Mouse (Mus musculus): ENCODE data around the gene Vti1a. TPM values are rescaled to one million over a fixed set of nuclear protein-coding genes. Genes with fewer than 3 reads are reported as not detected.

Gene Vti1a
- polyA plus RNA-seq, 1 experiment from 2014 or later = 29.8 TPM

GRCm38 (mm10) chr19:55491126-55492076, 175.3 kb downstream of the Vti1a start:
- WGBS = 41% methylated on average over 15 of the region's 15 CpGs
- peaks cover 38% of the 10 kb centered on the region for H3K4me1 ChIP-seq
- H3K4me3 ChIP-seq = no peak overlapping the region
- H3K27ac ChIP-seq = no peak overlapping the region
- H3K27me3 ChIP-seq (ENCODE audit: low read depth, poor library complexity, severe bottlenecking) = no peaks in the 10 kb centered on the region
- no peaks in the 10 kb centered on the region for H3K9me3 ChIP-seq (replicated peaks)
- no peak for DNase-seq (ENCODE audit: low spot score)
- no peaks in the 10 kb centered on the region for H3K36me3 ChIP-seq

- WGBS = 70% methylated on average over 9 of the region's 9 CpGs
- DNase-seq (ENCODE audit: low spot score) = no peak
- no peaks in the 10 kb centered on the region for H3K9me3 ChIP-seq (replicated peaks)
Observed at GRCm38 (mm10) chr19:55496333-55496732, 180.2 kb downstream of the Vti1a start.

GRCm38 (mm10) chr19:55499179-55499863, 183.2 kb downstream of the Vti1a start:
- H3K4me1 ChIP-seq = peaks cover 32% of the 10 kb centered on the region
- H3K9me3 ChIP-seq (replicated peaks) = no peaks in the 10 kb centered on the region
- H3K4me3 ChIP-seq = no peak overlapping the region
- WGBS = 70% methylated on average over 18 of the region's 18 CpGs
- H3K36me3 ChIP-seq = no peaks in the 10 kb centered on the region
- no peaks in the 10 kb centered on the region for H3K27me3 ChIP-seq (ENCODE audit: low read depth, poor library complexity, severe bottlenecking)
- DNase-seq (ENCODE audit: low spot score) = no peak
- no peak overlapping the region for H3K27ac ChIP-seq

More at GRCm38 (mm10) chr19:55496333-55496732, 180.2 kb downstream of the Vti1a start:
- H3K36me3 ChIP-seq = no peaks in the 10 kb centered on the region
- no peak overlapping the region for H3K4me3 ChIP-seq
- H3K27me3 ChIP-seq (ENCODE audit: low read depth, poor library complexity, severe bottlenecking) = no peaks in the 10 kb centered on the region
- no peak overlapping the region for H3K27ac ChIP-seq
- H3K4me1 ChIP-seq = peaks cover 51% of the 10 kb centered on the region

- Histone ChIP-seq H3K27me3 (ENCODE audit: low read depth, poor library complexity, severe bottlenecking) (no peaks in the 10 kb centered on the region), H3K4me1 (peaks cover 25% of the 10 kb centered on the region), H3K4me3 (no peak overlapping the region), H3K9me3 (replicated peaks) (no peaks in the 10 kb centered on the region), H3K36me3 (no peaks in the 10 kb centered on the region), H3K27ac (no peak overlapping the region)
- 75% methylated on average over 4 of the region's 4 CpGs for WGBS
- no peak for DNase-seq (ENCODE audit: low spot score)
Observed at GRCm38 (mm10) chr19:55501985-55502384, 185.9 kb downstream of the Vti1a start.

GRCm38 (mm10) chr19:55503771-55504170, 187.7 kb downstream of the Vti1a start:
- H3K27ac ChIP-seq = no peak overlapping the region

GRCm38 (mm10) chr19:55507748-55508147, 191.7 kb downstream of the Vti1a start:
- Histone ChIP-seq H3K36me3 (no peaks in the 10 kb centered on the region), H3K27ac (peak overlapping the region; percentile 61), H3K9me3 (replicated peaks) (no peaks in the 10 kb centered on the region), H3K4me3 (no peak overlapping the region), H3K4me1 (peaks cover 31% of the 10 kb centered on the region), H3K27me3 (ENCODE audit: low read depth, poor library complexity, severe bottlenecking) (no peaks in the 10 kb centered on the region)
- DNase-seq (ENCODE audit: low spot score) = no peak
- 78% methylated on average over 16 of the region's 16 CpGs for WGBS

More at GRCm38 (mm10) chr19:55503771-55504170, 187.7 kb downstream of the Vti1a start:
- no peak overlapping the region for H3K4me3 ChIP-seq
- H3K27me3 ChIP-seq (ENCODE audit: low read depth, poor library complexity, severe bottlenecking) = no peaks in the 10 kb centered on the region
- DNase-seq (ENCODE audit: low spot score) = no peak
- peaks cover 33% of the 10 kb centered on the region for H3K4me1 ChIP-seq
- 89% methylated on average over 4 of the region's 4 CpGs for WGBS
- H3K9me3 ChIP-seq (replicated peaks) = no peaks in the 10 kb centered on the region
- no peaks in the 10 kb centered on the region for H3K36me3 ChIP-seq

GRCm38 (mm10) chr19:55508239-55508638, 192.1 kb downstream of the Vti1a start:
- Histone ChIP-seq H3K4me1 (peaks cover 31% of the 10 kb centered on the region), H3K4me3 (no peak overlapping the region), H3K27ac (peak overlapping the region; percentile 61), H3K9me3 (replicated peaks) (no peaks in the 10 kb centered on the region), H3K27me3 (ENCODE audit: low read depth, poor library complexity, severe bottlenecking) (no peaks in the 10 kb centered on the region), H3K36me3 (no peaks in the 10 kb centered on the region)
- DNase-seq (ENCODE audit: low spot score) = no peak
- WGBS = 71% methylated on average over 4 of the region's 4 CpGs

GRCm38 (mm10) chr19:55508965-55509364, 192.9 kb downstream of the Vti1a start:
- no peak for DNase-seq (ENCODE audit: low spot score)
- Histone ChIP-seq H3K9me3 (replicated peaks) (no peaks in the 10 kb centered on the region), H3K27me3 (ENCODE audit: low read depth, poor library complexity, severe bottlenecking) (no peaks in the 10 kb centered on the region), H3K4me3 (no peak overlapping the region), H3K4me1 (peaks cover 31% of the 10 kb centered on the region), H3K36me3 (no peaks in the 10 kb centered on the region), H3K27ac (peak overlapping the region; percentile 4; the same call in 1 of the 2 replicates)
- WGBS = 63% methylated on average over 5 of the region's 5 CpGs

GRCm38 (mm10) chr19:55509618-55510017, 193.5 kb downstream of the Vti1a start:
- H3K27ac ChIP-seq = no peak overlapping the region
- H3K4me1 ChIP-seq = peaks cover 31% of the 10 kb centered on the region
- H3K9me3 ChIP-seq (replicated peaks) = no peaks in the 10 kb centered on the region
- 94% methylated on average over 8 of the region's 8 CpGs for WGBS
- no peak for DNase-seq (ENCODE audit: low spot score)
- no peak overlapping the region for H3K4me3 ChIP-seq
- no peaks in the 10 kb centered on the region for H3K36me3 ChIP-seq
- H3K27me3 ChIP-seq (ENCODE audit: low read depth, poor library complexity, severe bottlenecking) = no peaks in the 10 kb centered on the region

GRCm38 (mm10) chr19:55513941-55514340, 197.8 kb downstream of the Vti1a start:
- no peak overlapping the region for H3K4me3 ChIP-seq
- no peaks in the 10 kb centered on the region for H3K27me3 ChIP-seq (ENCODE audit: low read depth, poor library complexity, severe bottlenecking)
- H3K9me3 ChIP-seq (replicated peaks) = no peaks in the 10 kb centered on the region
- no peak for DNase-seq (ENCODE audit: low spot score)
- no peaks in the 10 kb centered on the region for H3K36me3 ChIP-seq
- 84% methylated on average over 4 of the region's 4 CpGs for WGBS
- no peak overlapping the region for H3K27ac ChIP-seq
- peaks cover 19% of the 10 kb centered on the region for H3K4me1 ChIP-seq

GRCm38 (mm10) chr19:55520236-55520635, 204.1 kb downstream of the Vti1a start:
- 78% methylated on average over 2 of the region's 2 CpGs for WGBS
- H3K4me1 ChIP-seq = peaks cover 56% of the 10 kb centered on the region

GRCm38 (mm10) chr19:55523340-55523739, 207.2 kb downstream of the Vti1a start:
- no peak for DNase-seq (ENCODE audit: low spot score)
- H3K4me3 ChIP-seq = no peak overlapping the region
- H3K9me3 ChIP-seq (replicated peaks) = no peaks in the 10 kb centered on the region
- no peaks in the 10 kb centered on the region for H3K27me3 ChIP-seq (ENCODE audit: low read depth, poor library complexity, severe bottlenecking)
- H3K27ac ChIP-seq = peak overlapping the region; percentile 70; the same call in 1 of the 2 replicates
- WGBS = 77% methylated on average over 9 of the region's 9 CpGs
- peaks cover 71% of the 10 kb centered on the region for H3K4me1 ChIP-seq
- no peaks in the 10 kb centered on the region for H3K36me3 ChIP-seq

More at GRCm38 (mm10) chr19:55520236-55520635, 204.1 kb downstream of the Vti1a start:
- Histone ChIP-seq H3K27ac (no peak overlapping the region), H3K9me3 (replicated peaks) (no peaks in the 10 kb centered on the region), H3K27me3 (ENCODE audit: low read depth, poor library complexity, severe bottlenecking) (no peaks in the 10 kb centered on the region), H3K36me3 (no peaks in the 10 kb centered on the region), H3K4me3 (no peak overlapping the region)
- DNase-seq (ENCODE audit: low spot score) = no peak

- H3K4me3 ChIP-seq = no peak overlapping the region
- H3K4me1 ChIP-seq = peaks cover 69% of the 10 kb centered on the region
- WGBS = 94% methylated on average over 7 of the region's 7 CpGs
- no peak for DNase-seq (ENCODE audit: low spot score)
- H3K27ac ChIP-seq = peak overlapping the region; percentile 72
- no peaks in the 10 kb centered on the region for H3K36me3 ChIP-seq
- no peaks in the 10 kb centered on the region for H3K9me3 ChIP-seq (replicated peaks)
- H3K27me3 ChIP-seq (ENCODE audit: low read depth, poor library complexity, severe bottlenecking) = no peaks in the 10 kb centered on the region
Observed at GRCm38 (mm10) chr19:55524385-55524784, 208.3 kb downstream of the Vti1a start.

All from limb, embryonic 10.5 days (tissue).